Mouse (Mus musculus) midbrain, postnatal 0 days (tissue): ENCODE data around the gene Rufy2. TPM values are rescaled to one million over a fixed set of nuclear protein-coding genes. Genes with fewer than 3 reads are reported as not detected.
"Not testable (repeated sequence)": the region's sequence is repeated elsewhere in the genome, so short reads cannot be mapped to it uniquely, and the experiment has no call there.

Source experiments
- ATAC-seq: fragments of 200-750 bp; cut with Nextera tagmentation; 2 replicates; pipeline ENCODE4 v1.8.0; 2017; ENCODE audit warnings: moderate number of reproducible peaks, mild to moderate bottlenecking, moderate TSS enrichment, moderate library complexity; ENCODE audit not compliant: low FRiP score
- DNase-seq: peaks from one replicate; pipeline ENCODE4 v3.0.0-alpha.2; 2015; ENCODE audit warnings: low spot score
- H3K27ac ChIP-seq: fragments of 300-500 bp; sonication (generic); 2 replicates; pipeline ENCODE4 v1.5.1; 2014; ENCODE audit warnings: low read depth, mild to moderate bottlenecking, low read length, mixed read lengths
- H3K27me3 ChIP-seq: fragments of 300-500 bp; sonication (generic); 2 replicates; pipeline ENCODE4 v1.6.1; 2014; ENCODE audit warnings: low read length, control low read depth, mixed read lengths; ENCODE audit not compliant: insufficient read depth
- H3K36me3 ChIP-seq: fragments of 300-500 bp; sonication (generic); 2 replicates; pipeline ENCODE4 v1.6.1; 2014; ENCODE audit warnings: low read length, control low read depth, mixed read lengths; ENCODE audit not compliant: insufficient read depth
- H3K4me1 ChIP-seq: fragments of 300-500 bp; sonication (generic); 2 replicates; pipeline ENCODE4 v1.6.1; 2014; ENCODE audit warnings: mild to moderate bottlenecking, control low read depth, antibody characterized with exemption, low read length, mixed read lengths; ENCODE audit not compliant: insufficient read depth
- H3K4me2 ChIP-seq: fragments of 300-500 bp; sonication (generic); 2 replicates; pipeline ENCODE4 v1.6.1; 2014; ENCODE audit warnings: low read depth, mild to moderate bottlenecking, low read length, mixed read lengths; ENCODE audit not compliant: poor library complexity, severe bottlenecking
- H3K4me3 ChIP-seq: fragments of 300-500 bp; sonication (generic); 2 replicates; pipeline ENCODE4 v1.5.1; 2014; ENCODE audit warnings: low read depth, mild to moderate bottlenecking, low read length, moderate library complexity
- H3K9ac ChIP-seq: fragments of 300-500 bp; sonication (generic); replicated peaks from 2 replicates; pipeline ENCODE4 v1.6.1; 2014; ENCODE audit warnings: mild to moderate bottlenecking, low read length, moderate library complexity, mixed read lengths; ENCODE audit not compliant: poor library complexity, severe bottlenecking
- H3K9me3 ChIP-seq: fragments of 300-500 bp; sonication (generic); 2 replicates; pipeline ENCODE4 v1.6.1; 2016; ENCODE audit warnings: low read length, control low read depth
- CTCF ChIP-seq: IDR thresholded peaks from 2 replicates; pipeline ENCODE4 v1.5.1; 2016; ENCODE audit warnings: antibody characterized with exemption, mild to moderate bottlenecking
- WGBS: fragments of 180-500 bp; shearing (Covaris S2); extraction: QIAGEN DNeasy Blood & Tissue Kit; methylation state at CpG from one replicate; pipeline ENCODE4 v1.1.7; 2014; 5-methylcytosine and 5-hydroxymethylcytosine counted together
- polyA plus RNA-seq: library from polyadenylated mRNA; unstranded; fragments of >200 nt; fragmentation: Nextera tagmentation; extraction: Ambion mirVana; gene quantifications from 2 replicates; pipeline ENCODE4 v1.2.1, GENCODE M21; 2015
- total RNA-seq: library from RNA; depleted of rRNA; stranded (reverse); fragments of >200 nt; gene quantifications from 2 replicates; pipeline ENCODE4 v1.2.3, GENCODE M21; 2014

Rufy2 gene
- total and polyA plus RNA-seq, 2 experiments from 2014 or later: 34.5 to 65.5 TPM

DNA sequence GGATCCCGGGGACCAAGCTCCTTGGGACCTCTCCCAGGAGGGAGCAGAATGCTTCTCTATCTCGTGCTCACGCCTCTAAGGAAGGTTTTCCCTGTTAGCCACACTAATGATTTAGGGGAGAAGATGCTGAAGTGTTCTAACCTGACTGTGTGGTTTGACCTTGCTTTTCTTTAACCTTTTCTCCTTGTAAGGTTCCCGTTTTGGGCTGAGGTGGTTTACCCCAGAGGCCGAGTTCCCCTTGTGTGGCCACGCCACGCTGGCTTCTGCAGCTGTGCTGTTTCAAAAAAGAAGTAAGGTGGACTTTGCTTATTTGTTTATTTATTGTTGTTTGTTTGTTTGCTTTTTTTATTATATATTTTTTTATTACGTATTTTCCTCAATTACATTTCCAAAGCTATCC, 67.7 kb downstream of the Rufy2 start:
- TF ChIP-seq CTCF: no peak
- no peaks in the 10 kb centered on the region for H3K9me3 ChIP-seq
- H3K27me3 ChIP-seq: no peaks in the 10 kb centered on the region
- H3K4me2 ChIP-seq: no peak overlapping the region
- ATAC-seq (no peak), DNase-seq (no peak)
- 92% methylated on average over 8 of the region's 8 CpGs for WGBS
- H3K36me3 ChIP-seq: no peaks in the 10 kb centered on the region
- H3K27ac ChIP-seq: no peak overlapping the region
- H3K4me1 ChIP-seq: no peaks in the 10 kb centered on the region
- no peak overlapping the region for H3K4me3 ChIP-seq
- no peak overlapping the region for H3K9ac ChIP-seq

DNA sequence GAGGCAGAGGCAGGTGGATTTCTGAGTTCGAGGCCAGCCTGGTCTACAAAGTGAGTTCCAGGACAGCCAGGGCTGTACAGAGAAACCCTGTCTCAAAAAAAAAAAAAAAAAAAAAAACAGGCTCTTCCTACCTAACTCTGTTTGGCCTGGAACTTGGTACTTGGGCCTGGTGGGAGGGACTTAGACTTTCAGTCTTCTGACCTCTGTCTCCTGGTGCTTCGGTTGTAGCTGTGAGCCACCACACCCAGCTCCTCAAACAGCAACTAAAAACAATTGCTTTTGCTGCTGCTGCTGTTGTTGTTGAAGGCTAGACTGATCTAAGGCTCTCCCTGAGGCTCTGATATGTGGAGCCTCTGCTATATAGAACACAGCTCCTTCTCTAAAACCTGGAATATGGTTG, 69.1 kb downstream of the Rufy2 start:
- DNase-seq (no peak), ATAC-seq (no peak)
- 84% methylated on average over 1 of the region's 2 CpGs for WGBS
- TF ChIP-seq CTCF: no peak
- H3K36me3 ChIP-seq: no peaks in the 10 kb centered on the region
- H3K4me1 ChIP-seq: no peaks in the 10 kb centered on the region
- H3K27me3 ChIP-seq: no peaks in the 10 kb centered on the region
- no peak overlapping the region for H3K27ac ChIP-seq
- H3K4me3 ChIP-seq: no peak overlapping the region
- no peak overlapping the region for H3K4me2 ChIP-seq
- no peaks in the 10 kb centered on the region for H3K9me3 ChIP-seq
- no peak overlapping the region for H3K9ac ChIP-seq

GRCm38 (mm10) chr10:63051267-63051666, 71.2 kb downstream of the Rufy2 start:
- no peak overlapping the region for H3K4me3 ChIP-seq
- 65% methylated on average over 7 of the region's 7 CpGs for whole genome bisulfite sequencing
- ATAC-seq: no peak

GRCm38 (mm10) chr10:63052011-63052410, 72.0 kb downstream of the Rufy2 start:
- Histone ChIP-seq H3K27ac (no peak overlapping the region), H3K4me3 (no peak overlapping the region), H3K27me3 (no peaks in the 10 kb centered on the region), H3K9ac (no peak overlapping the region), H3K9me3 (no peaks in the 10 kb centered on the region), H3K36me3 (no peaks in the 10 kb centered on the region), H3K4me1 (no peaks in the 10 kb centered on the region), H3K4me2 (no peak overlapping the region)
- 82% methylated on average over 6 of the region's 6 CpGs for WGBS
- DNase-seq (no peak), ATAC-seq (no peak)
- TF ChIP-seq CTCF: no peak

More at GRCm38 (mm10) chr10:63051267-63051666, 71.2 kb downstream of the Rufy2 start:
- Histone ChIP-seq H3K27me3 (no peaks in the 10 kb centered on the region), H3K4me1 (no peaks in the 10 kb centered on the region), H3K36me3 (no peaks in the 10 kb centered on the region), H3K27ac (no peak overlapping the region), H3K9me3 (no peaks in the 10 kb centered on the region), H3K9ac (no peak overlapping the region), H3K4me2 (no peak overlapping the region)
- no peak for TF ChIP-seq CTCF
- no peak for DNase-seq

DNA sequence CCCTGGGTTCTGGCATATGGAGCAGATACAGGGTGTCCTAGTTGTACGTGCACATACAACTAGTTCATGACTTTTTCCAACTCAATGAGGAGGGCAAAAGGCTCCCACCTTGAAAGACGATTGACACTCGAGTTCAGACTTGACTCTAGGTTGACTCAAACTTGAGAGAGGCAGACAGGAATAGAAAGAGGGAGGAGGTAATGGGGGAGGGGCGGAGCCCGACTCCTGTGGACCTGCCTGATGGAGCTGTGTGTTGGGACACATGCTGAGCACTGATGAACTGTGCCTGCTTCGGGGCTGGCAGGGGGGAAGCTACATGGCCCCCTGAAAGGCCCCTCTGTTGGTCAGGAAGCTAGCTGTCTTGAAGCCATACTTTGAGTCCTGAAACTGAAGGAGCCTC, 73.0 kb downstream of the Rufy2 start:
- no peaks in the 10 kb centered on the region for H3K27me3 ChIP-seq
- ATAC-seq (no peak), DNase-seq (no peak)
- no peak overlapping the region for H3K27ac ChIP-seq
- 64% methylated on average over 6 of the region's 6 CpGs for WGBS
- no peak overlapping the region for H3K4me3 ChIP-seq
- no peak for TF ChIP-seq CTCF
- H3K4me1 ChIP-seq: no peaks in the 10 kb centered on the region
- no peaks in the 10 kb centered on the region for H3K36me3 ChIP-seq
- H3K9me3 ChIP-seq: no peaks in the 10 kb centered on the region
- H3K4me2 ChIP-seq: no peak overlapping the region
- H3K9ac ChIP-seq: no peak overlapping the region

DNA sequence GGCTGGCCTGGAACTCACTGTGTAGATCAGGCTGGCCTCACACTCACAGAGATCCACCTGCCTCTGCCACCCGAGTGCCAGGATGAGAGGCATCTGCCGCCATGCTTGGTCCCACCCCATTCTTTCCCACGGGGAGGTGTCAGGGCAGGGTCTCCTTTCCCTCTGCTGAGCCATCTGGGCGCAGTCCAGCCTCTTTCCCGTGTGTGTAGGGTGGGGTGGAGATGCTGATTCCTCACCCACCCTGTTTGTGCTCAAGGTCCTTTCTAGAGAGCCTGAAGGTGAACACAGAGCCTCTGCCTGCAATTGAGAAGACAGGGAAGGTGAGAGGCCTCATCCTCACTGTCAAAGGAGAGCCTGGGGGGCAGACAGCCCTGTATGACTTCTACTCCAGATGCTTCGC, 74.0 kb downstream of the Rufy2 start:
- DNase-seq, ATAC-seq, H3K9ac ChIP-seq, H3K9me3 ChIP-seq, H3K4me3 ChIP-seq, H3K36me3 ChIP-seq, H3K4me2 ChIP-seq, H3K27me3 ChIP-seq, H3K4me1 ChIP-seq, H3K27ac ChIP-seq: not testable (repeated sequence)
- WGBS: 90% methylated on average over 6 of the region's 6 CpGs
